In the genomic region with DNA sequence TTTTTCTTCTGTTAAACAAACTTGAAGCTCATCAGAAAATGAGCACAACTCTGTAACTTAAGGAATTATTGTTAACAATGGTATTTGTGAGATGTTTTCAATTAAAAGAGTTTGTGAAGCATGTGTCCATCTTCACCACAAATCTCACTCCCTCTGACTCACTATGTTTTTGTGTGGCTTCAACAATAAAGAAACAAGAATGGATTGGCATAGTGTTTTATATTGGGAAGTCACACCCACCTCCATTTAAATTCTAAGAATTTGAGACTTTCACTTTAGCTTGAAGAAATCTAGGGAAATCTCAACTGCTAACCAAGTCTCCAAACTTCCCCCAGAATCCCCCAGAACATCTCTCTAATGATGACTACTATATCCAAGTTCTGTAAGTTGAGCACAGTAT, we compare ENCODE assay signal across 35 mouse cellular contexts.
"Had no signal": no experiment of that assay in that cellular context is flagged by ENCODE, and none has a peak within 500 bp of the region (broad histone marks: within the 10 kb centered on the region; RNA-seq: fewer than 3 reads in every experiment).

No protein-coding gene starts in this region.

- H3K4me2 ChIP-seq: heart, embryonic 11.5 days; heart, embryonic 12.5 days; heart, embryonic 13.5 days; heart, embryonic 15.5 days; hindbrain, embryonic 12.5 days; hindbrain, embryonic 13.5 days; hindbrain, embryonic 14.5 days; hindbrain, embryonic 15.5 days; intestine, embryonic 15.5 days; kidney, embryonic 15.5 days had no signal

- H3K27me3 ChIP-seq: heart, embryonic 12.5 days; heart, embryonic 13.5 days; heart, embryonic 15.5 days; hindbrain, embryonic 12.5 days; hindbrain, embryonic 13.5 days; hindbrain, embryonic 15.5 days; intestine, embryonic 15.5 days; kidney, embryonic 15.5 days had no signal

- H3K4me3 ChIP-seq: heart, embryonic 10.5 days; heart, embryonic 12.5 days; heart, embryonic 13.5 days; heart, embryonic 15.5 days; hindbrain, embryonic 10.5 days; hindbrain, embryonic 12.5 days; hindbrain, embryonic 13.5 days; hindbrain, embryonic 15.5 days; intestine, embryonic 15.5 days; kidney, embryonic 15.5 days; layer of hippocampus, adult 2 months had no signal

- DNase-seq: heart, postnatal 10 days; heart, postnatal 14 days; heart, postnatal 36 days; heart, postnatal 4 days; kidney, adult 11 months; kidney, adult 18-20 months; kidney, adult 2 months; kidney, adult 8-10 months; kidney, adult 9 months; kidney, postnatal 10 days; kidney, postnatal 14 days; kidney, postnatal 25 days; kidney, postnatal 36 days; kidney, postnatal 4 days; layer of hippocampus, adult 9-11 months; layer of hippocampus, postnatal 36 days had no signal

- H3K36me3 ChIP-seq: heart, embryonic 10.5 days; heart, embryonic 12.5 days; heart, embryonic 13.5 days; heart, embryonic 15.5 days; hindbrain, embryonic 10.5 days; hindbrain, embryonic 12.5 days; hindbrain, embryonic 13.5 days; hindbrain, embryonic 15.5 days; intestine, embryonic 15.5 days; kidney, embryonic 15.5 days had no signal

- H3K27ac ChIP-seq: heart, embryonic 10.5 days; heart, embryonic 13.5 days; heart, embryonic 15.5 days; hindbrain, embryonic 10.5 days; hindbrain, embryonic 12.5 days; hindbrain, embryonic 13.5 days; hindbrain, embryonic 14.5 days; hindbrain, embryonic 15.5 days; hindbrain, postnatal 0 days; intestine, embryonic 15.5 days; kidney, embryonic 15.5 days; kidney, postnatal 0 days; layer of hippocampus, adult 2 months had no signal

- H3K9ac ChIP-seq: heart, embryonic 12.5 days; heart, embryonic 13.5 days; heart, embryonic 15.5 days; hindbrain, embryonic 12.5 days; hindbrain, embryonic 13.5 days; hindbrain, embryonic 14.5 days; hindbrain, embryonic 15.5 days; intestine, embryonic 15.5 days; kidney, embryonic 15.5 days had no signal

- ATAC-seq: hindbrain, embryonic 16.5 days; hindbrain, postnatal 0 days; inflammation-experienced regulatory T-cells, adult 6 months; intestine, embryonic 15.5 days; intestine, embryonic 16.5 days; intestine, postnatal 0 days had no signal

- H3K4me1 ChIP-seq: heart, embryonic 10.5 days; heart, embryonic 12.5 days; heart, embryonic 13.5 days; heart, embryonic 15.5 days; hindbrain, embryonic 10.5 days; hindbrain, embryonic 12.5 days; hindbrain, embryonic 13.5 days; hindbrain, embryonic 15.5 days; intestine, embryonic 15.5 days; kidney, embryonic 15.5 days had no signal

- H3K9me3 ChIP-seq: heart, embryonic 10.5 days; heart, embryonic 12.5 days; heart, embryonic 13.5 days; heart, embryonic 15.5 days; hindbrain, embryonic 10.5 days; hindbrain, embryonic 12.5 days; hindbrain, embryonic 13.5 days; hindbrain, embryonic 15.5 days; intestine, embryonic 15.5 days; kidney, embryonic 15.5 days had no signal
